Mouse (Mus musculus) layer of hippocampus, adult 6 months (tissue): Measurements from ENCODE around the gene Psmd11. TPM values are rescaled to one million over a fixed set of nuclear protein-coding genes. Genes with fewer than 3 reads are reported as not detected.

Source experiments
- long read RNA-seq, 2 experiments: library from polyadenylated mRNA; unstranded; transcript quantifications; one replicate each; pipeline ENCODE4 v2.0.0; 2019 to 2020
- polyA plus RNA-seq: library from polyadenylated mRNA; unstranded; fragments of <200 nt; fragmentation: Nextera tagmentation; gene quantifications from 2 replicates; pipeline ENCODE4 v1.2.3, GENCODE M21; 2021

Gene Psmd11
- polyA plus RNA-seq, result 141 and 147 TPM in 2 replicates
- long read RNA-seq, experiment 1, transcript Psmd11-214 (13 exons, 1,626 nt), result minor isoform, 22 of 222 reads
- long read RNA-seq, experiment 1, transcript Psmd11-201 (14 exons, 2,848 nt), result major isoform, 178 of 222 reads
- long read RNA-seq, experiment 1, partial matches to known transcripts, result 15 of 222 reads
- long read RNA-seq, experiment 1, other reads (novel, unspliced or antisense), result 7 of 222 reads
- long read RNA-seq, experiment 2, transcript Psmd11-214 (13 exons, 1,626 nt), result minor isoform, 85 of 568 reads
- long read RNA-seq, experiment 2, transcript Psmd11-201 (14 exons, 2,848 nt), result major isoform, 473 of 568 reads
- long read RNA-seq, experiment 2, partial matches to known transcripts, result 2 of 568 reads
- long read RNA-seq, experiment 2, other reads (novel, unspliced or antisense), result 6 of 568 reads

GRCm38 (mm10) chr11:80428381-80429008 is at the start of gene Psmd11:
Gene Psmd11, plus strand, starts transcription at chr11:80428615.

GRCm38 (mm10) chr11:80383019-80383625 is 45.3 kb upstream of the Psmd11 start, which contains the start of gene Zfp207:
Gene Zfp207, plus strand, starts transcription at chr11:80383279.

DNA sequence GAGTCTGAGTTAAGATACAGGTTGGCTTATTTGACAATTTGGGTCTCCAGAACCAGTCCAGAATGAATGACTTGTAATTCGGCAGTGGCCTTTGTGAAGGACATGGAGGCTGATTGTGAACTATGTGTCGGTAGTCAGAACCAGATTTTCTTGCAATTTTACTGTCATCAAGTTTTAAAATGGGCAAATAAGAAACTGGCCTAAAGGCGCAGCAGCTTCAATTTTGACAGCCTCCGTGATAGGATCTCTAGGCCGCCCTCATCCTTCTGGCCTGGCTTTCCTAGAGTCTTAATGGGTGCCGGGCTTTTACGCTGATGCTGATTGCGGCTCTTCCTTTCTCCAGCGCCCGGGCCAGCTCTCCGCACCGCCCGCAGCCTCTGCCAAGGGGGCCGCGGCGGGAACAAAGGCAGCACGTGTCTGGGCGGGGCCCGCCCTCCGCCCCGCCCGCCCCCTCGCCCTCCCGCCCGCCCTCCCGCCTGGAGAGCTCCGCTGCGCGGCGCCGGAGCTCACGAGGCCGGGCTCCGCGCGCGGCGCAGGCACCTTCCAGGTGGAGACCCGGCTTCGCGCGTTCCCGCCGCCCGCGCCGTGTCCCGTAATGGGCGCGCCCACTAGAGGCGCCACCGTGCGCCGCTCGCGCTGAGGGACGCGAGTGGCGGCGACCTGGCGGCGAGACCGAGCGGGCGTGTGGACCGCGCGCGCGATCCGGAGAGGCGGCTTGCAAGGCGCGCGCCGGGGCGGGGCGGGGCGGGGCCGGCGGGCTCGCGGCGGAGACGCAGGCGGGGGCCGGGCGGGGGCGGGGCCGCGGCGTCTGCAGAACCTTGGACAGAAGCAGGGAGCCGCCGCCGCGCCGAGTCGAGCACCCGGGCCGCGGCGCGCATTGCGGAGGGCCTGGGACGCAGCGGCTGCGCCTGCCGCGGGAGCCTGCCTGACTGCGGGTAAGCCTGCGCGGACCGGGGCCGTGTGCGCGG is 48.1 kb downstream of the Psmd11 start, which contains the start of gene Cdk5r1:
TSS of gene Cdk5r1 (plus strand) at position 802 of the 968 bp plus-strand sequence.

Other genes starting within 250 kb of the Psmd11 start
- 5.4 and 5.8 TPM in 2 replicates for gene Rnf135, start 244.8 kb upstream of the Psmd11 start, polyA plus RNA-seq
- 53.5 and 55.6 TPM in 2 replicates for gene Rhot1, start 219.6 kb upstream of the Psmd11 start, polyA plus RNA-seq
- gene Rhbdl3, start 127.7 kb upstream of the Psmd11 start, polyA plus RNA-seq, result 1.1 and 1.7 TPM in 2 replicates
- 28.7 and 29.2 TPM in 2 replicates for gene 5730455P16Rik, start 50.6 kb upstream of the Psmd11 start, polyA plus RNA-seq
- 58.1 and 67.8 TPM in 2 replicates for gene Zfp207, start 45.3 kb upstream of the Psmd11 start, polyA plus RNA-seq
- 18.5 and 22.1 TPM in 2 replicates for gene Cdk5r1, start 48.4 kb downstream of the Psmd11 start, polyA plus RNA-seq